Mouse (Mus musculus) embryo, embryonic 11.5 days (tissue): ENCODE data around the gene Pet117.

Source experiments
- DNase-seq: peaks from one replicate; pipeline ENCODE4 v3.0.0-alpha.2; 2012; ENCODE audit warnings: low read depth, low spot score

The Pet117 gene

GRCm38 (mm10) chr2:144381741-144382140 is 12.9 kb downstream of the Pet117 start:
- no peak for DNase-seq

DNA sequence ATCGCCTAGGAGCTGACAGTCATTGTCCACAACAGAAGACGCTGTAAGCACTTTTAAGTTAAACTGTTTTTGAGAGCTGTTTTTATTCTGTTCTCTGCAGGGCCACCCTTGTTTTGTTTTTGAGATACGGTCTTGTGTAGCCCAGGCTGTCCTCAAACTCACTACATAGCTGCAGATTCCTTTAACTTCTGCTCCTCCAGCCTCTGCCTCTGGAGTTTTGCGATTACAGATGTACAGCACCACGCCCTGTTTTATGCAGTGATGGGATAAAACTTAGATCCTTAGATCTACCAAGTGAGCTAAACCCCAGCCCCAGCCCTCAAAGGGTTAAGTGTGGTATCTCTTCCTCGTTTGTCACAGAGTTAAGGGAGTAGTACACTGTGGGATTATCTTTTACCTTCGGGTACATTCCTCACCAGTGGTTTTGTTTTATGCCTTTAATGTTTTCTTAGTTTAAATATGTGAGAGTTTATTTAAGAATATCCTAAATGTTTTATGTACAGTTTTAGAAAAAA is 13.9 kb downstream of the Pet117 start:
- no peak for DNase-seq

GRCm38 (mm10) chr2:144386296-144386695 is 17.5 kb downstream of the Pet117 start:
- DNase-seq: no peak

DNA sequence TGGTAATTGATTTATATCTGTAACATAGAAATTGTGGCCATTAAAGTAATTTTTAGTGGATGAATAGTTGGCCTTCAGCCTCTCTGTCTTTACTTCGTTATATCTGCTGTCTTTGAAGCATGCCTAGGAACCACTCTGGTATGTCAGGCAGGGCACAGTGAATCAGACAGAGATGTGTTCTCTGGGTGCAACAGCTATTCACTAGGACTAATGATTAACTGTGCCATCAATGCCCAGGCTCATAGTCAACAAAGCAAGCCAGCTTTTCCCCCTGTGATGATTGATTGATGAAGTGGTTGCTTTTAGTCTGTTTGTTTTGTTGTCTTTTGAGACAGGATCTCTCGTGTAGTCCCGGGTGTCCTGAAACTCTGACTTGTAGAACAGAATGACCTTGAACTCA is 19.6 kb downstream of the Pet117 start:
- DNase-seq: no peak

GRCm38 (mm10) chr2:144399531-144399930 is 30.7 kb downstream of the Pet117 start:
- no peak for DNase-seq

GRCm38 (mm10) chr2:144400659-144401058 is 31.9 kb downstream of the Pet117 start:
- no peak for DNase-seq

GRCm38 (mm10) chr2:144409037-144409436 is 40.2 kb downstream of the Pet117 start:
- DNase-seq: no peak

DNA sequence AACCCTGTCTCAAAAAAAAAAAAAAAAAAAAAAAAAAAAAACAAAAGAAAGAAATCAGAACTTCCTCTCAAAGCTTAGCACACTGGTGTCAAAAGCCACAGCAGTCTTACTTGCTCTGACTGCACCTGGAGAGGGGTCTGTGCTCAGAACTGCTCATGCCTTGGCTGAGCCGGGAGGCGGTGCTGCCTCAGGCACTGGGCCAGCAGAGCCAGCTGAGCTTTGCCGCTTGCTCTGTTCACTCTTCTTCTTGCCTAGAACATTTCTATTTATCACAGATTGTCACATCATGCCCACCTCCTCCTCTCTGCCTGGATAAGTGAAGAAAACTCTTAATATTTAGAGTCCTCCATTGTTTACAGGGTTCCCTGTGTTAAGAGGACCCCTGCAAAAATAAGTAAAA is 41.8 kb downstream of the Pet117 start:
- no peak for DNase-seq

GRCm38 (mm10) chr2:144414646-144415045 is 45.9 kb downstream of the Pet117 start:
- no peak for DNase-seq

DNA sequence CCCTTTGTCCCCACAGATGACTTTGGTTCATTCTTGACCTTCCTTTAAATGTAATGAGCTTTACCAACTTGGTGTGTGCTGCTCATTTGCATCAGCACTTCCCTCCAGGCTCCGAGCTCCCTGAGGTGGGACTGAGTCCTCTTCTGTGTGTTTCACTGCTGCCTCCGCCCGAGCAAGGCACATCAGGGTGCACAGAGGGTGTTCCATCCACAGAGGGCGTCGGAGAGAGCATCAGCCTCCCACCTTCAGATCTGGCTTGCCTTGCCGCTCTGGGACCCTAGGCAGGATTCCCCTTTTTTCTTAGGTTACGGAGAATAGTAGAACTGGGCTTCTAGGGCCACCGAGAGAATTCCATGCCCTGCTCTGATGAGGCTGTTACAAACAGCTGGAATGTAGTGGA is 48.1 kb downstream of the Pet117 start:
- no peak for DNase-seq

DNA sequence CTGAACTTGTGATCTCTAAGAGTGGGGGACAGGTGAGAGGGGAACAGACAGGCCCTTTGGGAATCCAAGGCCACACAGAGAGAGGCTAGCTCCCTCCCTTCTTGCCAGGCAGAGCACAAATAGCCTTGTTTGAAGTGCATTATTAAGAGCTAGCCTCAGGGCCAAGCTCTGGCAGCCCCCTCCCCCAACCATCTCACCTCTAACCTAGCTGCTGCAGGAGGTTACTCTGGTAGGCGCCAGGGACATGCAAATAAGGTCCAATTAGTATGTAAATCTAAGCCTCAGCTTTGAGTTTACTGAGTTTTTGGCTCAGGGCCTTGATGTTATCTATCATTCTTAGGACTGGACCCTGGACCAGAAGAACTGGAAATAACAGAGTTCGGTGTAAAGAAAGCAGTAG is 49.3 kb downstream of the Pet117 start:
- DNase-seq: no peak

DNA sequence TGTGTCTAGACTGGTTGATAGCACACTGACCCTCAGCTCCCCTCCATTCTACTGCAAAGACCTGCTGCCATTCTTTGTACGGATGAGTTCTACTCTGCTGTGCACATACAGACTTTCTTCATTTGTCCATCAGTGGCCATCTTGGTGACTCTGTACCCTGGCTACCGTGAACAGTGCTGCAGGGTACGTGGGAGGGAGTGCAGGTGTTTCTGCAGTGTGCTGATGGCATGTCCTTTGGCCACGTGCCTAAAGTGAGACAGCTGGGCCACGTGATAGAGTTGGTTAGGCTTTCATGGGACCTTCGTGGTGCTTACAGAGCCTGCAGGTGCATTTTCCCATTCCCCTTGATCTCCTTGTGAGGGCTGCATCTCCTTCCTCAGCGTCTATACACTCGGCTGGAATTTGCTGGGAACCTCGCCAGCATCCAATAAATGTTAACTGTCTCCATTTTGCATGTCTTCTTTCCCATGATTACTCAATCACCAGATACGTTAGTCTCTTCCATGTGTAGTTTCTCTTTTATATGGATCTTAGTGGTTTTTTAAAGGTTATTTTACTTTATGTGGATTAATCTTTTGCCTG is 53.4 kb downstream of the Pet117 start:
- no peak for DNase-seq
